Mouse (Mus musculus): ENCODE data around the gene Nags.

Nags gene

GRCm38 (mm10) chr11:102145471-102146001 is at the start of gene Nags:
Gene Nags (plus strand): TSS chr11:102145513.
- no peak for DNase-seq (ENCODE audit: low read depth, low spot score)

GRCm38 (mm10) chr11:102095676-102096075 is 49.6 kb upstream of the Nags start:
- no peak for DNase-seq (ENCODE audit: low read depth, low spot score)

- DNase-seq (ENCODE audit: low read depth, low spot score), result no peak
Measured at GRCm38 (mm10) chr11:102096446-102096845, 48.9 kb upstream of the Nags start.

GRCm38 (mm10) chr11:102096887-102097391 is 48.4 kb upstream of the Nags start:
- DNase-seq (ENCODE audit: low read depth, low spot score), result peak; percentile 76

- DNase-seq (ENCODE audit: low read depth, low spot score), result no peak
Measured at GRCm38 (mm10) chr11:102101219-102101618, 44.1 kb upstream of the Nags start, which contains the start of gene Ppy. Gene Ppy (minus strand): TSS chr11:102101319.

GRCm38 (mm10) chr11:102102485-102103258 is 42.6 kb upstream of the Nags start:
- DNase-seq (ENCODE audit: low read depth, low spot score), result peak; percentile 56

GRCm38 (mm10) chr11:102106911-102107310 is 38.4 kb upstream of the Nags start:
- DNase-seq (ENCODE audit: low read depth, low spot score), result no peak

GRCm38 (mm10) chr11:102107732-102108131 is 37.6 kb upstream of the Nags start, which contains the start of gene Pyy:
Gene Pyy (minus strand): TSS chr11:102107832.
- no peak for DNase-seq (ENCODE audit: low read depth, low spot score)

- DNase-seq (ENCODE audit: low read depth, low spot score), result no peak
Measured at GRCm38 (mm10) chr11:102111576-102111975, 33.7 kb upstream of the Nags start.

GRCm38 (mm10) chr11:102116241-102116640 is 29.1 kb upstream of the Nags start:
- DNase-seq (ENCODE audit: low read depth, low spot score), result no peak

GRCm38 (mm10) chr11:102117386-102117785 is 27.9 kb upstream of the Nags start:
- no peak for DNase-seq (ENCODE audit: low read depth, low spot score)

GRCm38 (mm10) chr11:102134516-102134915 is 10.8 kb upstream of the Nags start:
- no peak for DNase-seq (ENCODE audit: low read depth, low spot score)

- DNase-seq (ENCODE audit: low read depth, low spot score), result no peak
Measured at GRCm38 (mm10) chr11:102137625-102138446, 7.5 kb upstream of the Nags start.

- peak; percentile 54 for DNase-seq (ENCODE audit: low read depth, low spot score)
Measured at GRCm38 (mm10) chr11:102138447-102138740, 6.9 kb upstream of the Nags start.

- DNase-seq (ENCODE audit: low read depth, low spot score), result peak; percentile 59
Measured at GRCm38 (mm10) chr11:102140508-102140907, 4.8 kb upstream of the Nags start.

GRCm38 (mm10) chr11:102142355-102142754 is 3.0 kb upstream of the Nags start:
- no peak for DNase-seq (ENCODE audit: low read depth, low spot score)

GRCm38 (mm10) chr11:102144957-102145470 is 299 bp upstream of the Nags start:
- no peak for DNase-seq (ENCODE audit: low read depth, low spot score)

- no peak for DNase-seq (ENCODE audit: low read depth, low spot score)
Measured at GRCm38 (mm10) chr11:102146005-102146404, 692 bp downstream of the Nags start.

GRCm38 (mm10) chr11:102146531-102146930 is 1.2 kb downstream of the Nags start:
- no peak for DNase-seq (ENCODE audit: low read depth, low spot score)

GRCm38 (mm10) chr11:102147213-102147989 is 2.1 kb downstream of the Nags start:
- no peak for DNase-seq (ENCODE audit: low read depth, low spot score)
